Mouse (Mus musculus) myocyte (in vitro differentiated cells): ENCODE results near the gene RPS10-NUDT3.

Source experiments
- CEBPB ChIP-seq: IDR thresholded peaks from 2 replicates; pipeline ENCODE4 v1.6.1; 2011; ENCODE audit warnings: mild to moderate bottlenecking, moderate library complexity; ENCODE audit not compliant: poor library complexity, insufficient read depth, severe bottlenecking
- MAX ChIP-seq: IDR thresholded peaks from one replicate; pipeline ENCODE4 v1.6.1; 2011; ENCODE audit warnings: low read depth, mild to moderate bottlenecking, control low read depth
- POLR2A ChIP-seq: IDR thresholded peaks from one replicate; pipeline ENCODE4 v1.6.1; 2011; ENCODE audit warnings: low read depth, mild to moderate bottlenecking, control low read depth, moderate library complexity; ENCODE audit not compliant: insufficient read length
- POLR2AphosphoS2 ChIP-seq: IDR thresholded peaks from one replicate; pipeline ENCODE4 v1.6.1; 2011; ENCODE audit warnings: low read depth, control low read depth; ENCODE audit not compliant: insufficient read length
- TCF12 ChIP-seq: IDR thresholded peaks from one replicate; pipeline ENCODE4 v1.6.1; 2011; ENCODE audit warnings: mild to moderate bottlenecking, control low read depth; ENCODE audit not compliant: poor library complexity, insufficient read depth, severe bottlenecking

GRCm38 (mm10) chr17:27596376-27597190, 38.4 kb downstream of the RPS10-NUDT3 start:
- TF ChIP-seq POLR2A (no peak), TCF12 (no peak), CEBPB (no peak), MAX (no peak), POLR2AphosphoS2 (no peak)
